Comparison of ENCODE assay signal across 9 mouse cellular contexts in the genomic region with DNA sequence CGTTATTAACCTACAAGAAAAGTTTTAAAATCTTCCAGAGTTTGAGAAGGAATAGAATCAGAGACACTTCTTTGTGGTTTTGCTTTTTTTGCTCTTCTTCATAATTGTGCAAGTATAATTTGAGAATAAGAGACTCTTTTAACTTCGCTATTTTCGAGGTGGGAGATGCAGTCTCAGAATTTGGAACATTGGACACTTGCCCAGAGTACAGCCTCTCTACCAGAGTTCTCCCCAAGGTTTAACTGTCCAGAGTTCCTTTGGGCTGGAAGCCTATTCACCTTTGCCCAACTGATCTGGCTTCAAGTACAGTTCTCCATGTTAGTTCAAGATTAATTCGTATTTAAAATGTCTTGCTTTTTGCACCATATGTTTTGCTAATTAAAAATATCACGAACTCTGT. TPM values are rescaled to one million over a fixed set of nuclear protein-coding genes. Genes with fewer than 3 reads are reported as not detected.
DNase-seq lines count a peak whose midpoint lies in the region; ATAC-seq and TF ChIP-seq lines count a peak whose summit lies in the region.
"Had no signal": no experiment of that assay in that cellular context is flagged by ENCODE, and none has a peak within 500 bp of the region (broad histone marks: within the 10 kb centered on the region; RNA-seq: fewer than 3 reads in every experiment).

No protein-coding gene starts in this region.

- H3K4me1 ChIP-seq in embryonic facial prominence, embryonic 12.5 days: no peaks in the 10 kb centered on the region
- H3K4me1 ChIP-seq in hindbrain, postnatal 0 days (ENCODE audit: insufficient read depth, low read length): no peaks in the 10 kb centered on the region

- no peak for TF ChIP-seq CTCF in layer of hippocampus, adult 2 months (conservative IDR thresholded peaks at IDR 0.05)
- no peak for TF ChIP-seq CTCF in hindbrain, postnatal 0 days (IDR thresholded peaks at IDR 0.05; ENCODE audit: low read depth)

- 42% methylated on average over 5 of the region's 5 CpGs for WGBS in embryonic facial prominence, embryonic 12.5 days
- WGBS in hindbrain, postnatal 0 days: 46% methylated on average over 5 of the region's 5 CpGs

- H3K4me2 ChIP-seq in embryonic facial prominence, embryonic 12.5 days (replicated peaks): peak overlapping the region; percentile 37
- H3K4me2 ChIP-seq in hindbrain, postnatal 0 days (ENCODE audit: low read depth, low read length): peak overlapping the region; percentile 40

- H3K27ac ChIP-seq in layer of hippocampus, adult 2 months: peak overlapping the region; percentile 65; the same call in 1 of the 2 replicates
- no peak overlapping the region for H3K27ac ChIP-seq in embryonic facial prominence, embryonic 12.5 days
- no peak overlapping the region for H3K27ac ChIP-seq in hindbrain, postnatal 0 days

- intact Hi-C loops in gastrocnemius, postnatal 14 days (cut with DNase I; ENCODE audit: low total_unique reads): no loop called here

- no peaks in the 10 kb centered on the region for H3K36me3 ChIP-seq in embryonic facial prominence, embryonic 12.5 days
- no peaks in the 10 kb centered on the region for H3K36me3 ChIP-seq in hindbrain, postnatal 0 days (ENCODE audit: insufficient read depth, low read length)

- H3K4me3 ChIP-seq in layer of hippocampus, adult 2 months: peak overlapping the region; percentile 54
- peak overlapping the region; percentile 54 for H3K4me3 ChIP-seq in embryonic facial prominence, embryonic 12.5 days
- peak overlapping the region; percentile 51 for H3K4me3 ChIP-seq in hindbrain, postnatal 0 days (ENCODE audit: low read length)

- no peaks in the 10 kb centered on the region for H3K9me3 ChIP-seq in embryonic facial prominence, embryonic 12.5 days
- no peaks in the 10 kb centered on the region for H3K9me3 ChIP-seq in hindbrain, postnatal 0 days (ENCODE audit: low read length)

- ATAC-seq in embryonic facial prominence, embryonic 12.5 days (ENCODE audit: insufficient number of reproducible peaks, insufficient read depth, low FRiP score, low TSS enrichment): no peak
- ATAC-seq in hindbrain, postnatal 0 days: no peak

- no peak overlapping the region for H3K9ac ChIP-seq in embryonic facial prominence, embryonic 12.5 days
- no peak overlapping the region for H3K9ac ChIP-seq in hindbrain, postnatal 0 days (replicated peaks; ENCODE audit: low read length)

- H3K27me3 ChIP-seq in embryonic facial prominence, embryonic 12.5 days: no peaks in the 10 kb centered on the region
- no peaks in the 10 kb centered on the region for H3K27me3 ChIP-seq in hindbrain, postnatal 0 days (ENCODE audit: insufficient read depth, low read length)
- H3K27me3 ChIP-seq: Patski had no signal

- no peak for DNase-seq in layer of hippocampus, adult 2 months (ENCODE audit: low spot score in 2 of 2)
- DNase-seq in layer of hippocampus, adult 18-20 months (ENCODE audit: low spot score in 2 of 2): no peak
- no peak for DNase-seq in hindbrain, postnatal 0 days (ENCODE audit: low spot score)
- peak; percentile 5 for DNase-seq in lung, postnatal 14 days
- no peak for DNase-seq in urinary bladder, postnatal 14 days (ENCODE audit: low spot score)
- DNase-seq in gastrocnemius, postnatal 14 days: no peak
- DNase-seq in spleen, postnatal 4 days (ENCODE audit: low spot score in 2 of 2): no peak

RNA-seq across cellular contexts. Expression of gene Txlng, which starts 0.5 kb away (rescaled TPM):
- 10 to 100 TPM; 23.2 to 23.7 TPM for total RNA-seq in layer of hippocampus, adult 2 months (2021)
- 10 to 100 TPM; 20.6 to 21.2 TPM for total RNA-seq in layer of hippocampus, adult 18-20 months (2021)
- 17.1 TPM in 2 replicates for polyA plus RNA-seq in embryonic facial prominence, embryonic 12.5 days (2016; fragmentation: Nextera tagmentation; extraction: Ambion mirVana)
- 8.3 and 10.8 TPM in 2 replicates for total RNA-seq in hindbrain, postnatal 0 days (2014; rRNA removed)
- polyA plus RNA-seq in hindbrain, postnatal 0 days (2015; fragmentation: Nextera tagmentation; extraction: Ambion mirVana): 11.8 and 12.6 TPM in 2 replicates
- 1 to 10 TPM; 5.6 to 6.7 TPM for total RNA-seq in gastrocnemius, postnatal 14 days (2021)

RNA-seq across cellular contexts. Expression of gene Syap1, which starts 58.5 kb away (rescaled TPM):
- 10 to 100 TPM; 31.1 to 33.6 TPM for total RNA-seq in layer of hippocampus, adult 2 months (2021)
- total RNA-seq in layer of hippocampus, adult 18-20 months (2021): 10 to 100 TPM; 29.3 to 32.7 TPM
- polyA plus RNA-seq in embryonic facial prominence, embryonic 12.5 days (2016; fragmentation: Nextera tagmentation; extraction: Ambion mirVana): 47.0 and 49.4 TPM in 2 replicates
- 23.4 and 30.6 TPM in 2 replicates for total RNA-seq in hindbrain, postnatal 0 days (2014; rRNA removed)
- polyA plus RNA-seq in hindbrain, postnatal 0 days (2015; fragmentation: Nextera tagmentation; extraction: Ambion mirVana): 40.0 and 40.6 TPM in 2 replicates
- total RNA-seq in gastrocnemius, postnatal 14 days (2021): 10 to 100 TPM; 28.2 to 29.0 TPM
